Mouse (Mus musculus): ENCODE results near the gene Cox4i2. TPM values are rescaled to one million over a fixed set of nuclear protein-coding genes. Genes with fewer than 3 reads are reported as not detected.

Gene Cox4i2
- polyA plus RNA-seq, 1 experiment from 2014 or later, result 6.7 TPM

DNA sequence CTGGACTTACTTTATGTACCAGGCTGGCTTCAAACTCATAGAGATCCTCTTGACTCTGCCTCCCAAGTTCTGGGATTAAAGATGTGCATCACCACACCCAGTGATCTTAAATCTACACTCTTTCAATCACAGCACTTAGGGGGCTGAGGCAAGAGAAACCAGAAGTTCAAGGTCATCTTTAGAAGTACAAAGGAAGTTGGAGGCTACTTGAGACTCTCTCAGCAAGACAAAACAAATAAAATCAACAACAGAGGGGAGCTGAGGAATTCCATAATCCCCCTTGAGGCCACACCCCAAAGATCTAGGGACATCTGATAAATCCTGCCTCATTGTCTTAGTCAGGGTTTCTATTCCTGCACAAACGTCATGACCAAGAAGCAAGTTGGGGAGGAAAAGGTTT, 18.3 kb downstream of the Cox4i2 start:
- no peak overlapping the region for H3K9ac ChIP-seq (ENCODE audit: low read depth, low read length)
- WGBS, result 35% methylated on average over 1 of the region's 1 CpGs
- H3K27me3 ChIP-seq (replicated peaks; ENCODE audit: control insufficient read depth, insufficient read depth, low read length), result no peaks in the 10 kb centered on the region
- H3K4me3 ChIP-seq (ENCODE audit: low read length), result no peak overlapping the region
- no peak for ATAC-seq
- H3K4me2 ChIP-seq (ENCODE audit: low read length), result no peak overlapping the region
- no peaks in the 10 kb centered on the region for H3K36me3 ChIP-seq (ENCODE audit: control insufficient read depth, insufficient read depth, low read length)
- no peaks in the 10 kb centered on the region for H3K9me3 ChIP-seq (ENCODE audit: control insufficient read depth, low read length)
- H3K4me1 ChIP-seq (ENCODE audit: control insufficient read depth, insufficient read depth, low read depth, low read length), result no peaks in the 10 kb centered on the region
- H3K27ac ChIP-seq (ENCODE audit: low read depth, low read length), result no peak overlapping the region

DNA sequence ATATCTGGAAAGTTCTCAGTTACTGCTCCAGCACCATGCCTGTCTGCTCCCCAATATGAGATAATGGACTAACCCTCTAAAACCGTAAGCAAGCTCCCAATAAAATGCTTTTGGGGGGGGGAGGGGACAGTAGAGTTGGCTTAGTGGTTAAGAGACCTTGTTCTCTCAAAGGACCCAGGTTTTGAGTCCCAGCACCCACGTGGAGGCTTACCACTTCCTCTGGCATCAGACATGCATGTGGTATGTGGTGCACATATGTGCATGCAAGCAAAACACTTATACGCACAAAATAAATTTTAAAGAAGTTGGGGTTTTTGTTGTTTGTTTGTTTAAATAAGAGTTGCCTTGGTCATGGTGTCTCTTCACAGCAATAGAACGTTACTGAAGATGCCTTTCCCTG, 21.4 kb downstream of the Cox4i2 start:
- ATAC-seq, result no peak
- Histone ChIP-seq H3K4me2 (ENCODE audit: low read length) (no peak overlapping the region), H3K9me3 (ENCODE audit: control insufficient read depth, low read length) (no peaks in the 10 kb centered on the region), H3K27me3 (replicated peaks; ENCODE audit: control insufficient read depth, insufficient read depth, low read length) (no peaks in the 10 kb centered on the region), H3K4me3 (ENCODE audit: low read length) (no peak overlapping the region), H3K4me1 (ENCODE audit: control insufficient read depth, insufficient read depth, low read depth, low read length) (no peaks in the 10 kb centered on the region), H3K9ac (ENCODE audit: low read depth, low read length) (no peak overlapping the region), H3K36me3 (ENCODE audit: control insufficient read depth, insufficient read depth, low read length) (peaks cover 1% of the 10 kb centered on the region), H3K27ac (ENCODE audit: low read depth, low read length) (no peak overlapping the region)
- WGBS, result 91% methylated on average over 4 of the region's 4 CpGs

DNA sequence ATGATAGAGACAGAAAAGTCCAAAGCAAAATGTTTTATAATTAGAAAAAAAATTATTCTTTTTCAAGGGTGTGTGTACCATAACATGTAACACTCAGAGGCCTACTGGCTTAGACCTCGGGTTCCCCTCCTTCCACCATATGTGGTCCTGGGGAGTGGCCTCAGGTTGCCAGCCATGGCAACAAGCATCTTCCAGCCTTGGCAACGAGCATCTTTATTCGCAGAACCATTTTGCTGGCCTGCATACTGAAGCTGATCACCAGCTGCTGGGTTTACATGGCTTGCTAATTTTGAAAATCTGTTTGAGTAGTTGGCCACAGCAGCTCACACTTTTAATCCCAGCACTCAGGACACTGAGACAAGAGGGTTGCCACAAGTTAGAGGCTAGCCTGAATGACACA, 22.0 kb downstream of the Cox4i2 start:
- no peak overlapping the region for H3K9ac ChIP-seq (ENCODE audit: low read depth, low read length)
- no peak overlapping the region for H3K4me3 ChIP-seq (ENCODE audit: low read length)
- H3K4me2 ChIP-seq (ENCODE audit: low read length), result no peak overlapping the region
- H3K36me3 ChIP-seq (ENCODE audit: control insufficient read depth, insufficient read depth, low read length), result peaks cover 8% of the 10 kb centered on the region
- no peak for ATAC-seq
- H3K9me3 ChIP-seq (ENCODE audit: control insufficient read depth, low read length), result no peaks in the 10 kb centered on the region
- 75% methylated on average over 3 of the region's 3 CpGs for WGBS
- no peaks in the 10 kb centered on the region for H3K27me3 ChIP-seq (replicated peaks; ENCODE audit: control insufficient read depth, insufficient read depth, low read length)
- no peaks in the 10 kb centered on the region for H3K4me1 ChIP-seq (ENCODE audit: control insufficient read depth, insufficient read depth, low read depth, low read length)
- no peak overlapping the region for H3K27ac ChIP-seq (ENCODE audit: low read depth, low read length)

- Histone ChIP-seq H3K27me3 (replicated peaks; ENCODE audit: control insufficient read depth, insufficient read depth, low read length) (no peaks in the 10 kb centered on the region), H3K27ac (ENCODE audit: low read depth, low read length) (no peak overlapping the region), H3K36me3 (ENCODE audit: control insufficient read depth, insufficient read depth, low read length) (peaks cover 12% of the 10 kb centered on the region), H3K4me1 (ENCODE audit: control insufficient read depth, insufficient read depth, low read depth, low read length) (no peaks in the 10 kb centered on the region), H3K4me2 (ENCODE audit: low read length) (no peak overlapping the region), H3K9me3 (ENCODE audit: control insufficient read depth, low read length) (no peaks in the 10 kb centered on the region), H3K9ac (ENCODE audit: low read depth, low read length) (no peak overlapping the region), H3K4me3 (ENCODE audit: low read length) (no peak overlapping the region)
- WGBS, result 88% methylated on average over 2 of the region's 2 CpGs
- no peak for ATAC-seq
Observed at GRCm38 (mm10) chr2:152776435-152776834, 22.5 kb downstream of the Cox4i2 start.

DNA sequence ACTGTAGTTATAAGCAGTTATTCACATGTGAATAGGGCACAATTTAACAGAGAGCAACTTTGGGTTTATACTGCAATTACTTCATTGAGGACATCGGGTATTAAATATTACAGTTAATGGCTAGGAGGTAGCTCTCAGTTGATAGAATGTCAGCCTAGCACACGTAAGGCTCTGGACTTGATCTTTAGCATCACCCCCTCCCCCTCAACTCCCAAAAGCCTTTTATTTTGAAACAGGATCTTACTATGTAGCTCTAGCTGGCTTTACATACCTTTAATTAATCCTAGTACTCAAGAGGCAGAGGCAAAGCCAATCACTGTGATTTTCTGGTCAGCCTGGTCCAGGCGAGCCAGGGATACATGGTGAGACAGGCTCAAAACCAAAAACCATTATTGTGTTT, 23.1 kb downstream of the Cox4i2 start:
- WGBS, result 92% methylated on average over 3 of the region's 3 CpGs
- Histone ChIP-seq H3K4me3 (ENCODE audit: low read length) (no peak overlapping the region), H3K4me1 (ENCODE audit: control insufficient read depth, insufficient read depth, low read depth, low read length) (no peaks in the 10 kb centered on the region), H3K4me2 (ENCODE audit: low read length) (no peak overlapping the region), H3K27ac (ENCODE audit: low read depth, low read length) (no peak overlapping the region), H3K9me3 (ENCODE audit: control insufficient read depth, low read length) (no peaks in the 10 kb centered on the region), H3K9ac (ENCODE audit: low read depth, low read length) (no peak overlapping the region), H3K36me3 (ENCODE audit: control insufficient read depth, insufficient read depth, low read length) (peaks cover 17% of the 10 kb centered on the region), H3K27me3 (replicated peaks; ENCODE audit: control insufficient read depth, insufficient read depth, low read length) (no peaks in the 10 kb centered on the region)
- ATAC-seq, result no peak

DNA sequence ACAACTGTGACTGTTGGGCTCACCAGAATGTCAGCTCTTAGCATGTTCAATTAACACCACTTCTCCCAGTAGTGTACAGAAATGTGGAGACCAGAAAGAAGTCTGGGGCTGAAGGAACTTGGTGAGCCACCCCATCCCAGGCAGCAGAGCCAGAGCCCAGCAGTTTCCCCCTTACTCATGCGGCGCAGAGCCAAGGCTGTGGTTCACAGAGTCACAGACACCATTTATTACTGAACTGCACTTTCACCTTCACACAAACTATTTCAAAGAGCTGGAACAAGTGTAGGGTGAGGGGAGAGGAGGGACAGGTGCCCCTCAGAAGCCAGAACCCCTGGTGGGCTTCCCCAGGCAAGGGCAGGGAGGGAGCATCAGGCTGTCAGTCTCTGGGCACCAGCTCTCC, 26.5 kb downstream of the Cox4i2 start:
- no peak overlapping the region for H3K4me3 ChIP-seq (ENCODE audit: low read length)
- ATAC-seq, result no peak
- no peaks in the 10 kb centered on the region; the same call in 1 of the 2 replicates for H3K4me1 ChIP-seq (ENCODE audit: control insufficient read depth, insufficient read depth, low read depth, low read length)
- no peak overlapping the region for H3K4me2 ChIP-seq (ENCODE audit: low read length)
- H3K27me3 ChIP-seq (replicated peaks; ENCODE audit: control insufficient read depth, insufficient read depth, low read length), result no peaks in the 10 kb centered on the region
- no peaks in the 10 kb centered on the region for H3K9me3 ChIP-seq (ENCODE audit: control insufficient read depth, low read length)
- H3K27ac ChIP-seq (ENCODE audit: low read depth, low read length), result no peak overlapping the region
- H3K9ac ChIP-seq (ENCODE audit: low read depth, low read length), result no peak overlapping the region
- WGBS, result 97% methylated on average over 2 of the region's 2 CpGs
- H3K36me3 ChIP-seq (ENCODE audit: control insufficient read depth, insufficient read depth, low read length), result peaks cover 17% of the 10 kb centered on the region

DNA sequence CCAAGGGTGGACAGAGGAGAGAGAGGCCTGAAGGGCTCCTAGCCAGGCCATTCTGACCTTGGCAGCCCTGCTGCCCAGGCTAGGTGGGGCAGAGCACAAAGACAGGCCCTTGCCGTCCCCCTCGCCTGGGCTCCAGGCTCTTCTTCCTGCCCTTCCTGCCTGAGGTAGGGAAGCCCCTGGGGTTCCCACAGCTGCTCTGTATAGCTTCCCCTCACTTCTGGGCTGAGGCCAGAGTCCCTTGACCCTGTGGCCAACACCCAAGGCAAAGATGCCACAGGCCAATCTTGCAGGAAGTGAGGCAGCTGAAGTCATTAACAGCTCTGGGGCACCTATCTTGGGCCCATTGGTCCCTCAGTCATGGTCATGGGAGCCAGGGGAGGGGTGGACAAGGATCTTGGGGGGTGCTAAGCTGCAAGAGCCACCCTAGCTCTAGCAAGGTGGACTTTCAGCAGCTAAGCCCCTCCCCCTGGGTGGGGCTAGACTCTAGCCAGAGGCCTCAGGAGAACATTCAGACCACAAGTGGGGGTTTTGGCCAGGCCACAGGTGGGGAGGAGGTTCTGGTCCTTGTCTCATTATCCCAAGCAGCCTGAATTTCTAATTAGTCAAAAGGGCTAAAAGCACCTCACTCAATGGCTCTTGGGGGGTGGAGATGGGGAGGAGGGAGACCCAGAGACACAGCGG, 27.2 kb downstream of the Cox4i2 start:
- H3K4me3 ChIP-seq (ENCODE audit: low read length), result no peak overlapping the region
- H3K4me2 ChIP-seq (ENCODE audit: low read length), result no peak overlapping the region
- ATAC-seq, result no peak
- 65% methylated on average over 3 of the region's 3 CpGs for WGBS
- peaks cover 17% of the 10 kb centered on the region for H3K36me3 ChIP-seq (ENCODE audit: control insufficient read depth, insufficient read depth, low read length)
- H3K4me1 ChIP-seq (ENCODE audit: control insufficient read depth, insufficient read depth, low read depth, low read length), result no peaks in the 10 kb centered on the region; the same call in 1 of the 2 replicates
- no peak overlapping the region for H3K27ac ChIP-seq (ENCODE audit: low read depth, low read length)
- no peaks in the 10 kb centered on the region for H3K27me3 ChIP-seq (replicated peaks; ENCODE audit: control insufficient read depth, insufficient read depth, low read length)
- H3K9me3 ChIP-seq (ENCODE audit: control insufficient read depth, low read length), result no peaks in the 10 kb centered on the region
- H3K9ac ChIP-seq (ENCODE audit: low read depth, low read length), result no peak overlapping the region

GRCm38 (mm10) chr2:152782656-152783055, 28.7 kb downstream of the Cox4i2 start:
- no peak for ATAC-seq
- Histone ChIP-seq H3K9ac (ENCODE audit: low read depth, low read length) (no peak overlapping the region), H3K27me3 (replicated peaks; ENCODE audit: control insufficient read depth, insufficient read depth, low read length) (no peaks in the 10 kb centered on the region), H3K27ac (ENCODE audit: low read depth, low read length) (no peak overlapping the region), H3K4me3 (ENCODE audit: low read length) (no peak overlapping the region), H3K4me2 (ENCODE audit: low read length) (no peak overlapping the region), H3K4me1 (ENCODE audit: control insufficient read depth, insufficient read depth, low read depth, low read length) (no peaks in the 10 kb centered on the region; the same call in 1 of the 2 replicates), H3K36me3 (ENCODE audit: control insufficient read depth, insufficient read depth, low read length) (peaks cover 17% of the 10 kb centered on the region), H3K9me3 (ENCODE audit: control insufficient read depth, low read length) (no peaks in the 10 kb centered on the region)
- WGBS, result 94% methylated on average over 5 of the region's 5 CpGs

GRCm38 (mm10) chr2:152783241-152783640, 29.3 kb downstream of the Cox4i2 start:
- Histone ChIP-seq H3K36me3 (ENCODE audit: control insufficient read depth, insufficient read depth, low read length) (peaks cover 17% of the 10 kb centered on the region), H3K27ac (ENCODE audit: low read depth, low read length) (no peak overlapping the region), H3K9me3 (ENCODE audit: control insufficient read depth, low read length) (no peaks in the 10 kb centered on the region), H3K27me3 (replicated peaks; ENCODE audit: control insufficient read depth, insufficient read depth, low read length) (no peaks in the 10 kb centered on the region), H3K9ac (ENCODE audit: low read depth, low read length) (no peak overlapping the region), H3K4me2 (ENCODE audit: low read length) (no peak overlapping the region), H3K4me1 (ENCODE audit: control insufficient read depth, insufficient read depth, low read depth, low read length) (no peaks in the 10 kb centered on the region; the same call in 1 of the 2 replicates), H3K4me3 (ENCODE audit: low read length) (no peak overlapping the region)
- WGBS, result 94% methylated on average over 5 of the region's 5 CpGs
- no peak for ATAC-seq

Data from hindbrain, embryonic 16.5 days (tissue).